Mouse (Mus musculus) large intestine, adult 2 months (tissue): ENCODE measurements around the gene Scnm1. TPM values are rescaled to one million over a fixed set of nuclear protein-coding genes. Genes with fewer than 3 reads are reported as not detected.
"Not testable (repeated sequence)": the region's sequence is repeated elsewhere in the genome, so short reads cannot be mapped to it uniquely, and the experiment has no call there.

Experiments
- DNase-seq: peaks from one replicate; pipeline ENCODE4 v3.0.0-alpha.2; 2012; ENCODE audit warnings: low read depth, low spot score
- WGBS: fragments of 180-500 bp; shearing (Covaris S2); methylation state at CpG from one replicate; pipeline ENCODE4 v1.1.7; 2018; 5-methylcytosine and 5-hydroxymethylcytosine counted together
- polyA plus RNA-seq: library from polyadenylated mRNA; depleted of rRNA; stranded (reverse); fragments of >200 nt; gene quantifications from 2 replicates; pipeline ENCODE4 v1.2.3, GENCODE M21; 2012

Gene Scnm1
- polyA plus RNA-seq, 1 experiment: 45.6 TPM

DNA sequence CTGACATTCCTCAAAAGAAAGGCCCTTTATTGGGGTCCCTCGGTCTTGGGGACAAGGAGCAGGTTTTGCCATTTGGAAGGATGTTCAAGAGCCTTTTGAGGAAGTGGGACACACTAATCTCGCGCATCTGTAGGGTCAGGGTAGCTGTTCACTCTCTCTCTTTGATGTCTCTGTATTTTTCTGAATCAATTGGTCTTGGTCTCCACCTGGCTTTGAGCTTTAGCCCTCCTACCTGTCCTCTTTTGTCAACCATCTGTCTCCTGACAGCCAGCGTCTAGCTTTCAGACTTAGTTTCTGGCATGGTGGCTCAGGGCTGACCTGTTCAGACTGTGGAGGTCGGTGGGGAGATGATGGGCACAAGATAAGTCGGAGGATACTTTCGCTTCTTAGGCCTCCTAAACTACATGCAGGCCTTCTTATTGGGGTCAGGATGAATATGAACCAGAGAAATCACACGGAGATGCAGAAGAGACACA is 25.7 kb upstream of the Scnm1 start:
- 30% methylated on average over 8 of the region's 8 CpGs for WGBS
- no peak for DNase-seq

DNA sequence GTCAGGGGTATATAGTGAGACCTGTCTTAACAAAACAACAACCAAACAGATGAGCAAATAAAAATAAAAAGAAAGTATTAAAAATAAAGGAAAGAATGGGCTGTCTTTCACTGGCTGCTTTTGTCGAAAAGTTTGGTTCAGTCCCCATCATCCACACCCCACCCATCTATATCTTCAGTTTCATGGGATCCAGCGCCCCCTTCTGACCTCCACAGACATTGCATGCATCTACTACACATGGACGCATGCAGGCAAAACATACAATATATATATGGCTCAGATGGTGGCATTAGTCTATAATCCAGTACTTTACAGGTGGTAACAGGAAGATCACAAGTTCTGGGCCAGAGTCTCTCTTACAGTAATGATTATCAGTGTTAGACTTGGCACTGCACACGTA is 20.1 kb upstream of the Scnm1 start:
- 40% methylated on average over 4 of the region's 4 CpGs for whole genome bisulfite sequencing
- DNase-seq: no peak

DNA sequence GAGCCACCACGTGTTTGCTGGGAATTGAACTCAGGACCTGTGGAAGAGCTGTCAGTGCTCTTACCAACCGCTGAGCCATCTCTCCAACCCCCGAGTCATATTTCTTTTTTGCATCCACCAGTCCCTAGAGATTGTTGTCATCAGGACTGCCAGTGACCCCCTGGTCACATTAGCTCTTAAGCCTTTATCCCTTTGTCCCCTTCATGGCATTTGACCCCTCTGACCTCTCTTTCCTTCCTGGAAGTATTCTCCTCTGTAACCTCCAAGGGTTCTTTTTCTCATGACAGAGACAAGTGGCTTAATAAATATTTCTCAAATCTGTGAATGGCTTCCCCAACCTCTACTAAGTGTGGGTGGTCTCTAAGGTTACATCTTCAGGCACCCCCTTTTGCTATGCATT is 14.1 kb upstream of the Scnm1 start:
- no peak for DNase-seq
- WGBS: 72% methylated on average over 3 of the region's 3 CpGs

DNA sequence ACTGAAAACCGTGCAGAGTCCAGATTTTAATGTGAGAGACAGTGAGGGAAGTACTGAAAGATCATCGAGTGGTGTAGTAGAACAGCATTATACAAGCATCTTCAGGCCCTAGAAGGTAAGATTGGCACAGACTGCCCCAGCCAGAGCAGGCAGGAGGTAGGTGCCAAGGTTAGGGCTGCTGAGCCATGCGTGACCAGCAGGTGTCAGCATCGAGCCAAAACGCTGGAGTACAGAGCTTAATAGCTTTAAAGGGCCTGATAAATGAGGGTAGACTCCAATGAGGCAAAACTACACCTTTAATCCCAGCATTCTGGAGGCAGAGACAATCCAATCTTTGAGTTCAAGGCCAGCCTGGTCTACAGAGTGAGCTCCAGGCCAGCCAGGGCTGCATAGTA is 8.8 kb upstream of the Scnm1 start:
- 8% methylated on average over 5 of the region's 5 CpGs for WGBS
- DNase-seq: no peak

DNA sequence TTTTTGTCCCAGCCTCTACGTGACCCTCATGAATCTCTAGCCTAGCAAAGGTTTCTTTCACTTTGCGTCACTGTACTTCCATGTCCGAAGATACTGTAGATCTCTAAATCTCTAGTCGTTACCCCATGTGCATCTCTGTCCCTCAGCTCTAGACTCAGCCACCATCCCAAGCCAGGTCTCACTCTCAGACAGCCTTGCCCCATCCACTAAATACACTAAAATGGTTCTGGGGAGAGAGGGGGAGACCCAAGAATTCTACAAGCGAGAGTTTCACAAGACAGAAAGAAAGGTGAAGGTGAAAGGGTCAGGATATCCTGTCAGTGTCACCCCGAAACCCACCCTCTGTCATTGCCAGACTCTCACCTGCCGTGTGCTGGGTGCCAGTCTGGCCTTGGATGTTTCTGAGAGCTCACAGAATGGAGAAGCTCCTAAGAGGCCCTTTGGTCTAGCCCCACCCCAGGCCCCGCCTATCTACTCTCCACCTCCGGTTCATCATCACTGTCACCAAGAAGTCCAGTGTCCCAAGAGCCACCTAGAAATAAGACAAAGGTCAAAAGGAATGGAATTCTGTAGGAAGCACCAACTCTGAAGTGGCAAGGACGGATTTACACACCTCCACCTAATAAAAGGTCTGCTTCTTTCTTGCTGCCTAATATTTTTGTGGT is 8.3 kb upstream of the Scnm1 start, which contains the start of gene Tnfaip8l2:
Tnfaip8l2 (minus strand) TSS at position 409 of the 665 bp plus-strand sequence.
- 71% methylated on average over 10 of the region's 10 CpGs for WGBS
- no peak for DNase-seq

GRCm38 (mm10) chr3:95141474-95141873 is 7.7 kb upstream of the Scnm1 start:
- no peak for DNase-seq

DNA sequence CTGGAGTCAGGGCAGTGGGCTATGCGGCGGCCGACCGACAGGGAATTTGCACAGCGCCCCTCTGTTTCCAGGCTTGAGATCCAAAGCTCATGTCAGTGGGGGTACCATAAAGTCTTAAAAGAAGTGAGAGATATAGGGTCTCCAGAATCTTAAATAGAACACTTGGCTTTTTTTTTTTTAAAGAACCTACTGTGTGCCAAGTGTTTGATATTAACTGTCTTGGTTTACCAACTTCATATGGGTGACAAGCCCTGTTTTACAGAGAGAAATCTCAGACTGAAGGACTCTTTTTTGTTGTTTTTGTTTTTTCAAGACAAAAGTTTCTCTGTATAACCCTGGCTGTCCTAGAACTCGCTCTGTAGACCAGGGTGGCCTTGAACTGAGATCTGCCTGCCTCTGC is 7.0 kb upstream of the Scnm1 start:
- 89% methylated on average over 6 of the region's 6 CpGs for WGBS
- no peak for DNase-seq

More at GRCm38 (mm10) chr3:95141474-95141873, 7.7 kb upstream of the Scnm1 start:
- 83% methylated on average over 9 of the region's 9 CpGs for WGBS

DNA sequence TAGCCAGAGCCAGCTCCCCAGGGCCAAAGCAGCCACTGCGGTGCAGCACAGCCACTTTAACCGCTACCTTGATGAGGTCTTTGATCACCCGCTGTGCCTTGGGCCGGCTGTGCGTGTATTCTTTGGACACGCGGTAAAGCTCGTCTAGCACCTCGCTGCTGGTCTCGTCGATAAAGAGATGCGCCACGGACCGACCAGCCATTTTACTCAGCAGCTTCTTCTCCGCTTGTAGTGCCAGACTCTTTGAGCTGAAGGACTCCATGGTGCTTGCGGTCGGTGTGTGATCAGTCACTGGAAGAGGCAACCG is 6.4 kb upstream of the Scnm1 start:
- WGBS: 82% methylated on average over 18 of the region's 18 CpGs
- DNase-seq: no peak

- no peak for DNase-seq
- whole genome bisulfite sequencing: 74% methylated on average over 25 of the region's 25 CpGs
Measured at GRCm38 (mm10) chr3:95139586-95140288, 5.9 kb upstream of the Scnm1 start.

- no peak for DNase-seq
- 78% methylated on average over 3 of the region's 3 CpGs for WGBS
Measured at GRCm38 (mm10) chr3:95136336-95136735, 2.5 kb upstream of the Scnm1 start.

- WGBS: 80% methylated on average over 7 of the region's 7 CpGs
- DNase-seq: no peak
Measured at GRCm38 (mm10) chr3:95135433-95136052, 1.7 kb upstream of the Scnm1 start.

DNA sequence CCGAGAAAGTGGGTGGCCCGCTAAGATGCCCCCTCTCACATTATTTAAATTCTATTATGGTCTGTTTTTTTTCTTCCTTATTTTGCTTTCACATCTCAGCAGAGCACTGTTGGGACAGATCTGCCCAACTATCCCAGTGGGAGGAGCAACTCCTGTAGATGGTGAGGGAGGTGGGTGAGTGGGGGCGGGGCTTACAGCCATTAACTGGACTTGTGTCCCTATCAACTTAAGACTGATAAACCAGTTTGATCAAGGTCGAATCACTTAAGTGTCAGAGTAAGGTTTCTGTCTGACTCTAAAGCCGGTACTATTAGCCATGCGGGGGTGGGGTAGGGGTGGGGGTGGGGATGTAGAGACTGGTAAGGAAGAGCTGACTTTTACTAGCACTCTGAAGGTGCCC is 1.2 kb upstream of the Scnm1 start:
- WGBS: 6% methylated on average over 6 of the region's 6 CpGs
- DNase-seq: no peak

- not testable (repeated sequence) for DNase-seq
- WGBS: no CpG with 5 or more reads among the region's 12 CpGs
Measured at GRCm38 (mm10) chr3:95134133-95134532, 322 bp upstream of the Scnm1 start.

- 45% methylated on average over 11 of the region's 11 CpGs for WGBS
- DNase-seq: no peak
Measured at GRCm38 (mm10) chr3:95133176-95133575, 635 bp downstream of the Scnm1 start.

DNA sequence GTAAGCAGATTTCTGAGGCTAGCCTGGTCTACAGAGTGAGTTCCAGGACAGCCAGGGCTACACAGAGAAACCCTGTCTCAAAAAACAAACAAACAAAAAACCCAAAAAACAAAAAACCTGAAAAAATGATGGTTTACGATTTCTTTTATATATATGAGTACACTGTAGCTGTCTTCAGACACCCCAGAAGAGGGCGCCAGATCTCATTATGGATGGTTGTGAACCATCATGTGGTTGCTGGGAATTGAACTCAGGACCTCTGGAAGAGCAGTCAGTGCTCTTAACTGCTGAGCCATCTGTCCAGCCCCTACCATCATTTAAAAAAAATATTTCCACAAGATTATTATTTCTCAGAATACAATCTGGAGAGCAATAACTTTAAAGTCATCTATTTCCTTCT is 1.4 kb downstream of the Scnm1 start:
- DNase-seq: not testable (repeated sequence)
- 87% methylated on average over 2 of the region's 2 CpGs for WGBS

DNA sequence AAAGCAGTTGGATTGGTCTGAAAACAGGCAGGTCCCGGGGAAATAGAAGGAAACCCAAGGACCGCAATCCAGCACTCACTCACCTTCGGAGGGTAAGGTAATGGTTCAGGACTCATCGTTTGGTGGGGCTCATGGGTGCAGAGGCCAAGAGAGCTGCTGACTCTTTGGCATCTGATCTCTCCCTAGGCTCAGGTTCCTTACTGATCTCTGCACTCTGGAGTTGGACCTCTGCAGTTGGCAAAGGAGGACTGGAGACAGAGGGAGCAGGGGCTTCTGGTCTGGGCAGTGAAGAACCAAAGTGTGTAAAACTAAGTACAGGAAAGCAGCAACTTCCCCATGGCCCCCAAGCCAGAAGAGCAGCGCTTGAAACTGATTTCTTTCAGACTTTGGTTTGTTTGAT is 3.7 kb downstream of the Scnm1 start:
- 88% methylated on average over 5 of the region's 5 CpGs for WGBS
- no peak for DNase-seq

- WGBS: 72% methylated on average over 6 of the region's 6 CpGs
- DNase-seq: no peak
Measured at GRCm38 (mm10) chr3:95129226-95129651, 4.6 kb downstream of the Scnm1 start.

DNA sequence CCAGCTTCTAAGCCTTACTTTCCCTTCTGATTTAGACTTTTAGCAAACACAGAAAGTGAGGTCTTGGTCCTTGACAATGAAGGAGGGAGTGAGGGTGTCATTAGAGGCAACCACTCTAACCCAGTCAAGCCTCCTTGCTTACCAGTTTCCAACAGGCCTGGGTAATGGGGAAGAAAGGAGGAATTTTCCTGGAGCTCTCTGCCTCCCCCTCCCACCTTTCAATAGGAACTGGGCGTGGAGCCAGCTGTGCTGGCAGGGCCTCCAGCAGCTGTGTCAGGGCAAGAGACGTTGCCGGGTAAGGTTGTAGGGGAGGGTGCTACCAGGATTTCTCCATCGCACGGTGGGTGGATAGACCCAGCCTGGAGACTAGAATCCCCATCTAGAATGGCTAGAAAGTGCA is 8.8 kb downstream of the Scnm1 start:
- 9% methylated on average over 5 of the region's 5 CpGs for WGBS
- DNase-seq: no peak

DNA sequence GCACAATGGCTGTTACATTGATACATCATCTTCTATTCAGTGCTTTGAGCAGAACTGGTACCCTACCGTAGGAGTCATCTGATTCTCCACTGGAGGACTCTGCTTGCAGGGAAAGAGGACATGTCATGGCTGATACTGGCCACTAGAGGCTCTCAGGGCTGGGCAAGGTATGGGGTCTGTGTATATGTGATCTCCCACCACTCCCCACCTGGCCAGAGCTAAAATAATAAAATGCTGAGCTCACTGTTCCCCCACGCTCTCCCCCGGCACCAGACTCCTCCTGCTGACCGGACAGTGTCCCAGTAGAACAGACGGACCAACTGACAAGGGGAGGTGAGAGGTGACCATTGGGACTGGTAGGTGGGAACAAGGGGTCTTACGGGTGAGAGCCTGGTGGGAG is 9.6 kb downstream of the Scnm1 start, which contains the start of gene Tmod4:
Tmod4 (plus strand) TSS at position 231 of the 400 bp plus-strand sequence.
- WGBS: 64% methylated on average over 6 of the region's 6 CpGs
- DNase-seq: no peak

DNA sequence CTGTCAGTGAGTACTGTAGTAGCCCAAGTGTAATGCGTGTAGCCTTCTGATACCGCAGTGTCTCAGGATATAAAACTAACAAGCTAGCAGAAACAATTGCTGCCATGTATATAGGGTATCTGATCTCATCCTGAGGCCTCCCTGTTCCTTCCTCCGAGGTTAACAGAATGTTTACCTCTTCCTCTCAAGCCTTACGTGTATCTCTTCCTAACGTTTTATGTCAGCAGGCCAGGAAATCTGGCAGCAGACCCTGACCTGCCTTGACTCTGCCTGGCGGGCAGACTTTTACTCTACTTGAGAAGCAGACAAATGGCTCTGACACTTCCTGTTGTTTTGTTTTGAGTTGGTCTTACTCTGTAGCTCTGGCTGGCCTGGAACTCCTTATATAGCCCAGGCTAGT is 12.2 kb downstream of the Scnm1 start:
- 65% methylated on average over 6 of the region's 6 CpGs for WGBS
- no peak for DNase-seq

GRCm38 (mm10) chr3:95117751-95118150 is 16.1 kb downstream of the Scnm1 start:
- 44% methylated on average over 2 of the region's 2 CpGs for WGBS
- DNase-seq: no peak
